Mouse (Mus musculus) heart, embryonic 15.5 days (tissue): ENCODE measurements around the gene Traf2. TPM values are rescaled to one million over a fixed set of nuclear protein-coding genes. Genes with fewer than 3 reads are reported as not detected.

Source experiments
- polyA plus RNA-seq: library from polyadenylated mRNA; unstranded; fragments of >200 nt; fragmentation: Nextera tagmentation; extraction: Ambion mirVana; gene quantifications from 2 replicates; pipeline ENCODE4 v1.2.1, GENCODE M21; 2015

Gene Traf2
- polyA plus RNA-seq, 1 experiment from 2014 or later, result 18.4 TPM

Other genes with a start within 250 kb of the Traf2 start
- gene Grin1, start 227.8 kb downstream of the Traf2 start, polyA plus RNA-seq, result 0.25 and 0.28 TPM in 2 replicates
- gene Man1b1, start 214.6 kb downstream of the Traf2 start, polyA plus RNA-seq, result 30.2 and 31.1 TPM in 2 replicates
- 9.5 and 12.5 TPM in 2 replicates for gene Dpp7, start 190.6 kb downstream of the Traf2 start, polyA plus RNA-seq
- 13.9 and 16.0 TPM in 2 replicates for gene Uap1l1, start 181.3 kb downstream of the Traf2 start, polyA plus RNA-seq
- gene Sapcd2, start 174.6 kb downstream of the Traf2 start, polyA plus RNA-seq, result 15.4 and 25.5 TPM in 2 replicates
- gene Entpd2, start 151.1 kb downstream of the Traf2 start, polyA plus RNA-seq, result 1.8 and 4.6 TPM in 2 replicates
- 28.8 and 41.6 TPM in 2 replicates for gene Npdc1, start 147.6 kb downstream of the Traf2 start, polyA plus RNA-seq
- gene Fut7, start 123.7 kb downstream of the Traf2 start, polyA plus RNA-seq, result 0.08 and 0.15 TPM in 2 replicates
- 3.5 and 5.6 TPM in 2 replicates for gene Abca2, start 118.2 kb downstream of the Traf2 start, polyA plus RNA-seq
- 6.1 and 9.6 TPM in 2 replicates for gene Clic3, start 90.1 kb downstream of the Traf2 start, polyA plus RNA-seq
- gene Paxx, start 85.8 kb downstream of the Traf2 start, polyA plus RNA-seq, result 31.1 and 38.0 TPM in 2 replicates
- gene Ptgds, start 76.9 kb downstream of the Traf2 start, polyA plus RNA-seq, result 107 and 134 TPM in 2 replicates
- not detected in 2 replicates for gene Lcn12, start 53.0 kb downstream of the Traf2 start, polyA plus RNA-seq
- 72.6 and 94.1 TPM in 2 replicates for gene Fbxw5, start 46.2 kb downstream of the Traf2 start, polyA plus RNA-seq
- gene C8g, start 45.2 kb downstream of the Traf2 start, polyA plus RNA-seq, result 3.5 and 5.0 TPM in 2 replicates
- 276 and 289 TPM in 2 replicates for gene Edf1, start 10.9 kb upstream of the Traf2 start, polyA plus RNA-seq
- gene Mamdc4, start 27.9 kb upstream of the Traf2 start, polyA plus RNA-seq, result 3.4 and 9.8 TPM in 2 replicates
- 171 and 175 TPM in 2 replicates for gene Phpt1, start 28.3 kb upstream of the Traf2 start, polyA plus RNA-seq
- 0.22 and 0.30 TPM in 2 replicates for gene Ajm1, start 34.8 kb upstream of the Traf2 start, polyA plus RNA-seq
- gene Rabl6, start 61.6 kb upstream of the Traf2 start, polyA plus RNA-seq, result 41.0 and 50.2 TPM in 2 replicates
- 0.09 and 0.13 TPM in 2 replicates for gene Ccdc183, start 70.7 kb upstream of the Traf2 start, polyA plus RNA-seq
- 19.0 and 21.9 TPM in 2 replicates for gene Tmem141, start 75.1 kb upstream of the Traf2 start, polyA plus RNA-seq
- 3.3 and 4.8 TPM in 2 replicates for gene Fcna, start 81.1 kb upstream of the Traf2 start, polyA plus RNA-seq
- gene Lcn8, start 106.2 kb upstream of the Traf2 start, polyA plus RNA-seq, result not detected in 2 replicates
- gene Lcn5, start 111.0 kb upstream of the Traf2 start, polyA plus RNA-seq, result not detected in 2 replicates
- gene Lcn6, start 129.8 kb upstream of the Traf2 start, polyA plus RNA-seq, result not detected in 2 replicates
- not detected in 2 replicates for gene Lcn10, start 135.8 kb upstream of the Traf2 start, polyA plus RNA-seq
- not detected in 2 replicates for gene Obp2a, start 153.1 kb upstream of the Traf2 start, polyA plus RNA-seq
- 44.7 and 47.4 TPM in 2 replicates for gene Bmyc, start 159.8 kb upstream of the Traf2 start, polyA plus RNA-seq
- not detected in 2 replicates for gene Obp2b, start 190.1 kb upstream of the Traf2 start, polyA plus RNA-seq
- gene Lcn3, start 218.6 kb upstream of the Traf2 start, polyA plus RNA-seq, result not detected in 2 replicates
- not detected in 2 replicates for gene Lcn11, start 230.1 kb upstream of the Traf2 start, polyA plus RNA-seq
- not detected in 2 replicates for gene Gm13539, start 235.3 kb upstream of the Traf2 start, polyA plus RNA-seq